Mouse (Mus musculus): ENCODE measurements around the gene Arhgap21. TPM values are rescaled to one million over a fixed set of nuclear protein-coding genes. Genes with fewer than 3 reads are reported as not detected.

Gene Arhgap21
- polyA plus RNA-seq, 1 experiment from 2014 or later: 10.4 TPM

DNA sequence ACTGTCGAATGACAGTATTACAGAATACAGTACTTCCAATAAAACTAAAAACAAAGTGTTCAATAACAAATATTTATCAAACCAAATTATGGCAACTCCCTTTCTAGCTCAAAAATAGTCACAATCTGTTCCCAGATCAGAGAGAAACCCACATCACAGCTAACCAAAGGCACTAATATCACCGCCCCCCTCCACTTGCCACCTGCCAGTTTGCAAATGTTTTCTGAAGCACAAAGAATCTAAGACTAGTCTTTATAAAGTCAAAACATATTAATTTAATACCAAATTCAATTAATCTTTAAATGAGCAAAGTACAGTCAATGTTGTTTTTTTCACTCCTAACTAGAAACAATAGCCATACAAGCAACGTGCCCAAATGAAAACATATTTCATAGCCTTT, 3.3 kb downstream of the Arhgap21 start:
- H3K4me2 ChIP-seq (replicated peaks): peak overlapping the region; percentile 72; the same call in 1 of the 2 replicates

DNA sequence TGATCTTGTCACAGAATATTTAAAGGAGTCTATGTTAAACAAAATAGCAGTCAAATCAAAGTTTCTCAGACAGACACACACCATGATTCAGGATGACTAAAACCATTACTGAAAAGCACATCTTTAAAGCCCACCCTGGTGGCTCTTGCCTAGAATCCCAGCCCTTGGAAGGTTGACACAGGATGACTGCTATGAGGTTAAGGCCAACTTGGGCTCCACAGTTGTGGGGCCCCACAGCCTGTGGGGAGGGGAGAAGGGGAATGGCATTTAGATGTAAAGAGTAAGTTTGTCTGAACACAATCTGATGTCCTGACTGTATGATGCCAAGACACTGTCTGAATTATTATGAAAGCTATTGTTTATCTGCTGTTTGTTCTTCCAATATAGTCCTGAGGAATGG, 4.2 kb downstream of the Arhgap21 start:
- Histone ChIP-seq H3K27me3 (no peaks in the 10 kb centered on the region), H3K9ac (no peak overlapping the region), H3K4me2 (replicated peaks) (no peak overlapping the region), H3K36me3 (no peaks in the 10 kb centered on the region), H3K4me3 (replicated peaks) (no peak overlapping the region), H3K27ac (replicated peaks) (no peak overlapping the region), H3K4me1 (peaks cover 31% of the 10 kb centered on the region), H3K9me3 (replicated peaks) (no peaks in the 10 kb centered on the region)
- no peak for ATAC-seq (ENCODE audit: insufficient number of reproducible peaks, low FRiP score, low TSS enrichment, low read depth)

More for the DNA sequence above, 3.3 kb downstream of the Arhgap21 start:
- ATAC-seq (ENCODE audit: insufficient number of reproducible peaks, low FRiP score, low TSS enrichment, low read depth): no peak
- no peak overlapping the region for H3K9ac ChIP-seq
- 83% methylated on average over 3 of the region's 3 CpGs for WGBS
- no peak overlapping the region for H3K27ac ChIP-seq (replicated peaks)
- H3K27me3 ChIP-seq: no peaks in the 10 kb centered on the region
- H3K36me3 ChIP-seq: no peaks in the 10 kb centered on the region
- no peak overlapping the region for H3K4me3 ChIP-seq (replicated peaks)
- H3K9me3 ChIP-seq (replicated peaks): no peaks in the 10 kb centered on the region
- H3K4me1 ChIP-seq: peaks cover 35% of the 10 kb centered on the region

DNA sequence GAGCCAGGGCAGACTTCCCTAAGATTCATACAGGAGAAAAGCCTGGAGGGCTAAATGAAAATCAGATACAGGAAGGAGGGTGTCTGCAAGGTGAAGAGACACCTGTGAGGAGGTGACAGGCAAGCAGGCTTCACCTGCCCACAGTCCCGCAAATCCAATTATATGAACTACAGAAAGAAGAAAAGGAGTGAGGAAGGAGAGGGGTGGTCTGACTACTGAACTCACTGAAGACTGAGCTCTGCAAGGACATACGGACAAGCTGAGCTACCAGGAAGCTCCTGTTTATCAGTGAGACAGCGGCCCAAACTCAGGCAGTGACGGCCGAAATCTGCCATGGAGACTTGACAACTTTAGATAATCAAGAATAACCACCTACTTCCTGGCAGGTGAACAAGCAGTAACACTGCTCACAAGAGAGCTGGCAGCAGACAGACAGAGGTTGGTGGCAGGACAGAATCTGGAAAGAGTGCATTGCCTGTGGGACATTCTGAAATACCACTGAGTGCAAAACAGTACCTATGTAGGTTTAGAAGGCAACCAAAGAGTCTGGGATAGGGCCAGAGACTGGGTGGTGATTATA, 5.4 kb downstream of the Arhgap21 start:
- no peak for ATAC-seq (ENCODE audit: insufficient number of reproducible peaks, low FRiP score, low TSS enrichment, low read depth)
- 79% methylated on average over 5 of the region's 5 CpGs for WGBS
- H3K4me1 ChIP-seq: peaks cover 31% of the 10 kb centered on the region
- H3K4me3 ChIP-seq (replicated peaks): no peak overlapping the region
- H3K36me3 ChIP-seq: no peaks in the 10 kb centered on the region
- H3K9me3 ChIP-seq (replicated peaks): no peaks in the 10 kb centered on the region
- no peak overlapping the region for H3K4me2 ChIP-seq (replicated peaks)
- H3K9ac ChIP-seq: no peak overlapping the region
- no peaks in the 10 kb centered on the region for H3K27me3 ChIP-seq
- no peak overlapping the region for H3K27ac ChIP-seq (replicated peaks)

DNA sequence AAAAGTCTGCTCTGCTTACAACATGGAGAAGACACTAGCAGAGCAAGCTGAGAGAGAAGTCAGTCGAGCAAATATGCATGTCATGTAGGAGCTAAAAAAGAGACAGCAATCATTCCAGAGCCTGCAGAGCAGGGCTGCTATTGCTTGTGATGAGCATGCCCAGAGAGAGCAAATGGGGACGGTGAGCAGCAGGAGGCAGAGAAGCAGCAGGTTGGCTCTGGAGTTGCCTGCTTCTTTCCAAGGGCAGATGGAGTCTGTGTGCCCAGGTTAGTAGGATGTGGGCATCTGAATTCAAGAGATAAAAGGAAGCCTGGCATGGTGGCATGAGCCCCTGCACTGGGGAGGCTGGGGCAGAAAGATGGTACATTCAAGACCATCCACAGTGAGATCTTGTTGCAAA, 6.4 kb downstream of the Arhgap21 start:
- Histone ChIP-seq H3K9ac (no peak overlapping the region), H3K27me3 (no peaks in the 10 kb centered on the region), H3K4me1 (peaks cover 31% of the 10 kb centered on the region), H3K36me3 (no peaks in the 10 kb centered on the region), H3K9me3 (replicated peaks) (no peaks in the 10 kb centered on the region), H3K4me2 (replicated peaks) (no peak overlapping the region), H3K27ac (replicated peaks) (no peak overlapping the region), H3K4me3 (replicated peaks) (no peak overlapping the region)
- ATAC-seq (ENCODE audit: insufficient number of reproducible peaks, low FRiP score, low TSS enrichment, low read depth): no peak
- WGBS: 20% methylated on average over 2 of the region's 2 CpGs

GRCm38 (mm10) chr2:20961825-20962224, 6.9 kb downstream of the Arhgap21 start:
- 55% methylated on average over 6 of the region's 6 CpGs for WGBS
- H3K9me3 ChIP-seq (replicated peaks): no peaks in the 10 kb centered on the region
- H3K4me1 ChIP-seq: peaks cover 27% of the 10 kb centered on the region
- no peaks in the 10 kb centered on the region for H3K36me3 ChIP-seq
- no peak overlapping the region for H3K4me2 ChIP-seq (replicated peaks)
- no peak overlapping the region for H3K27ac ChIP-seq (replicated peaks)
- no peaks in the 10 kb centered on the region for H3K27me3 ChIP-seq
- ATAC-seq (ENCODE audit: insufficient number of reproducible peaks, low FRiP score, low TSS enrichment, low read depth): no peak
- no peak overlapping the region for H3K4me3 ChIP-seq (replicated peaks)
- H3K9ac ChIP-seq: no peak overlapping the region

DNA sequence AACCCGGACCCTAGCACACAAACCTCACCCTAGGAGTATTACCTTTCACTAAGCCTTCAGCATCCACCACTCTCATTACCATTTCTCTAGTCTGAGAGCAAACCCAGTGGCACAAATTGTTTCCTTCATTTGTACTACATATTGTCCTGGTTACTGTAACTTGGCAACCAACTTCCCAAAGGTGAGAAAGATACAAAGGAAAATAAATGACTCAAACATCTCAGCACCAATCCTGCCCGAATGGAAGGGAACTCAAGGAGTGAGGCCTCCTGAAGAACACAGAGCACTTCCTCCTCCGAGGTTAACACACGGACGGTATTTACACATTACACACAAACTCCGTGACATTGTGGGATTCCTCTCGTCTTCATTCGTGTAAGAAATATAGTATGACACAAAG, 7.4 kb downstream of the Arhgap21 start:
- Histone ChIP-seq H3K4me1 (peaks cover 22% of the 10 kb centered on the region), H3K36me3 (no peaks in the 10 kb centered on the region), H3K9me3 (replicated peaks) (no peaks in the 10 kb centered on the region), H3K4me2 (replicated peaks) (no peak overlapping the region), H3K27me3 (no peaks in the 10 kb centered on the region), H3K9ac (no peak overlapping the region), H3K27ac (replicated peaks) (no peak overlapping the region), H3K4me3 (replicated peaks) (no peak overlapping the region)
- ATAC-seq (ENCODE audit: insufficient number of reproducible peaks, low FRiP score, low TSS enrichment, low read depth): no peak
- WGBS: 55% methylated on average over 8 of the region's 8 CpGs

DNA sequence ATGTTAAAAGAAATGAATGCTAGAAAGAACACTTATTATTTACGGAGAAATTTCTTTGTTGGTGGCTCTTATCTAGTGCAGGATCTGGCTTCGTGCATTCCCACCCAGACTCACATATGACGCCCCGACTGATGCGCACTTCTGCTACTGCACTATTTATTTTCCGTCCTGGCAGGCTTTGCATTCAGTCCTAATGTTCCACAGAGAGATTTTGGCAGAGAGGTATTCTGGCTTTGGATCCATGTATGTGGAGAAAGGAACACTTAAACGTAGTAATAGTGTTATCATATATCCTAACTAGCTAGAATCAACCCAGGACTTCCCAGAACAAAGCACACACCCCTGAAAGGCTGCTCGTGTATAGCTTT, 8.0 kb downstream of the Arhgap21 start:
- no peaks in the 10 kb centered on the region for H3K9me3 ChIP-seq (replicated peaks)
- H3K9ac ChIP-seq: no peak overlapping the region
- no peaks in the 10 kb centered on the region for H3K27me3 ChIP-seq
- 58% methylated on average over 8 of the region's 8 CpGs for WGBS
- peaks cover 15% of the 10 kb centered on the region; the same call in 1 of the 2 replicates for H3K4me1 ChIP-seq
- ATAC-seq (ENCODE audit: insufficient number of reproducible peaks, low FRiP score, low TSS enrichment, low read depth): no peak
- H3K36me3 ChIP-seq: no peaks in the 10 kb centered on the region
- H3K4me3 ChIP-seq (replicated peaks): no peak overlapping the region
- H3K27ac ChIP-seq (replicated peaks): no peak overlapping the region
- no peak overlapping the region for H3K4me2 ChIP-seq (replicated peaks)

DNA sequence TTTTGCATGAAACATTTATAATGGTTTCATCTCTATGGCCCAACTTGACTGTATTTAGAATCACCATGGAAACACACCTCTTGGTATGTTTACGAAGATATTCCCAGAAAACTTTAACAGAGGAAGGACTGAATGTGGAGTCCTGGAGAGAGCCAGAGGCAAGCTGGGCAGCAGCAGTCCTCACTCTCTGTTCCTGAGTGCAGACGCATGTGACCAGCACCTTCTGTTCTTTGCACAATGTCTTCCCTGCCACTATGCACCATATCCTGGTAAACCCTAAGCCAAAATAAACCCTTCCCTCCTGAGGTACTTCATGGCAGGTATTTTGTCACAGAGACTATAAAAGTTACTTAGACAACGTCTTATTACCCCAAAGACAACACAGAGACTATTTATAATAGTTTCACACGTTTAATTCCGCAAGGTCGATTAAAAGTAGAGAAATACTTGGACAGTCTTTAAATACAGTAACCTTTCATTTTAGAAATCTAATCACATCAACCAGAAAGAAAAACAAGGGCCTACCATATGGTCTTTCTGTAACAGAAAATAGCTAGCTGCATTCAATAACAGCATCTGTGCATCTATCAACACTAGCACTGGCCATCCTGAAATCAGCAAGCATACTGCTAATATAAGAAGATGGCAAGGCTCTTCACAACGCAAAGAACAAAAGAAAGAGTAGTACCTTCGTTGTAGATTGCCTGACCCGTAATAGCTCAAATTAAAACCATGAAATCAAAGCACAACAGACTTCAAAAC, 8.6 kb downstream of the Arhgap21 start:
- no peak for ATAC-seq (ENCODE audit: insufficient number of reproducible peaks, low FRiP score, low TSS enrichment, low read depth)
- no peaks in the 10 kb centered on the region for H3K36me3 ChIP-seq
- H3K27ac ChIP-seq (replicated peaks): no peak overlapping the region
- WGBS: 79% methylated on average over 9 of the region's 9 CpGs
- H3K9ac ChIP-seq: no peak overlapping the region
- no peaks in the 10 kb centered on the region for H3K9me3 ChIP-seq (replicated peaks)
- no peak overlapping the region for H3K4me2 ChIP-seq (replicated peaks)
- H3K27me3 ChIP-seq: no peaks in the 10 kb centered on the region
- H3K4me3 ChIP-seq (replicated peaks): no peak overlapping the region
- peaks cover 14% of the 10 kb centered on the region; the same call in 1 of the 2 replicates for H3K4me1 ChIP-seq

GRCm38 (mm10) chr2:20959045-20959444, 9.6 kb downstream of the Arhgap21 start:
- WGBS: 63% methylated on average over 2 of the region's 2 CpGs
- Histone ChIP-seq H3K4me1 (peaks cover 14% of the 10 kb centered on the region; the same call in 1 of the 2 replicates), H3K27ac (replicated peaks) (no peak overlapping the region), H3K4me2 (replicated peaks) (no peak overlapping the region), H3K4me3 (replicated peaks) (no peak overlapping the region), H3K27me3 (no peaks in the 10 kb centered on the region), H3K36me3 (no peaks in the 10 kb centered on the region), H3K9ac (no peak overlapping the region), H3K9me3 (replicated peaks) (no peaks in the 10 kb centered on the region)
- ATAC-seq (ENCODE audit: insufficient number of reproducible peaks, low FRiP score, low TSS enrichment, low read depth): no peak

GRCm38 (mm10) chr2:20957995-20958394, 10.7 kb downstream of the Arhgap21 start:
- Histone ChIP-seq H3K4me1 (peaks cover 14% of the 10 kb centered on the region; the same call in 1 of the 2 replicates), H3K4me2 (replicated peaks) (no peak overlapping the region), H3K36me3 (no peaks in the 10 kb centered on the region), H3K27ac (replicated peaks) (no peak overlapping the region), H3K9ac (no peak overlapping the region), H3K4me3 (replicated peaks) (no peak overlapping the region), H3K9me3 (replicated peaks) (no peaks in the 10 kb centered on the region), H3K27me3 (no peaks in the 10 kb centered on the region)
- no peak for ATAC-seq (ENCODE audit: insufficient number of reproducible peaks, low FRiP score, low TSS enrichment, low read depth)
- WGBS: 90% methylated on average over 1 of the region's 1 CpGs

DNA sequence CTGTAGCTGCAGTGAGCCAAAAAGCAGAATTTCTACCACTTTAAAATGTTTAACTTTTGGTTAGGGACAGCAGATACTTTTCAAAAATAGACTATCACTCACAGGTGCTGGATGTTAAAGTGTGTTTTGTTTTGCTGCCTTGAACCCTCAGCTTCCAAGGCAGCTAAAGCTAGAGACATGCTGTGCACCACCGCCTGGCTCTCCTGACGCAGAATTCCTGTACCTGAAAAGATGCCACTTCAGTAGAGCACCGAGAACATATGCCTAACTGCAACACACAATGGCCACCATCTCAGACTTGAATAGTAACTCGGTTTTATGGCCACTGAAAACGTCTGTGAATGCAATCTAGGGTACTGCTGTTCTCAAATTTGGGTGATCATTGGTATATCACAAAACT, 12.0 kb downstream of the Arhgap21 start:
- Histone ChIP-seq H3K27ac (replicated peaks) (no peak overlapping the region), H3K27me3 (no peaks in the 10 kb centered on the region), H3K4me3 (replicated peaks) (no peak overlapping the region), H3K9ac (no peak overlapping the region), H3K9me3 (replicated peaks) (no peaks in the 10 kb centered on the region), H3K4me1 (peaks cover 4% of the 10 kb centered on the region; the same call in 1 of the 2 replicates), H3K4me2 (replicated peaks) (no peak overlapping the region), H3K36me3 (no peaks in the 10 kb centered on the region)
- ATAC-seq (ENCODE audit: insufficient number of reproducible peaks, low FRiP score, low TSS enrichment, low read depth): no peak
- 81% methylated on average over 5 of the region's 5 CpGs for WGBS

GRCm38 (mm10) chr2:20955996-20956395, 12.7 kb downstream of the Arhgap21 start:
- H3K36me3 ChIP-seq: no peaks in the 10 kb centered on the region
- no peaks in the 10 kb centered on the region for H3K9me3 ChIP-seq (replicated peaks)
- no peak overlapping the region for H3K4me2 ChIP-seq (replicated peaks)
- WGBS: 52% methylated on average over 6 of the region's 6 CpGs
- no peak overlapping the region for H3K9ac ChIP-seq
- H3K27me3 ChIP-seq: no peaks in the 10 kb centered on the region
- H3K4me3 ChIP-seq (replicated peaks): no peak overlapping the region
- H3K4me1 ChIP-seq: peaks cover 3% of the 10 kb centered on the region; the same call in 1 of the 2 replicates
- ATAC-seq (ENCODE audit: insufficient number of reproducible peaks, low FRiP score, low TSS enrichment, low read depth): no peak
- H3K27ac ChIP-seq (replicated peaks): no peak overlapping the region
